Mouse (Mus musculus) ES-Bruce4 (cell line): Measurements from ENCODE around the gene U2surp. TPM values are rescaled to one million over a fixed set of nuclear protein-coding genes. Genes with fewer than 3 reads are reported as not detected.

Experiments used
- H3K27ac ChIP-seq: 2 replicates; pipeline ENCODE4 v1.5.1; 2012; ENCODE audit warnings: low read length, inconsistent platforms; ENCODE audit not compliant: insufficient read depth
- H3K27me3 ChIP-seq: 2 replicates; pipeline ENCODE4 v1.6.1; 2012; ENCODE audit warnings: mild to moderate bottlenecking, low read length, inconsistent platforms; ENCODE audit not compliant: control insufficient read depth, poor library complexity, insufficient read depth, severe bottlenecking
- H3K36me3 ChIP-seq: 2 replicates; pipeline ENCODE4 v1.6.1; 2012; ENCODE audit warnings: inconsistent platforms, mild to moderate bottlenecking, low read length, moderate library complexity; ENCODE audit not compliant: control insufficient read depth, poor library complexity, insufficient read depth, severe bottlenecking
- H3K4me1 ChIP-seq: one replicate; pipeline ENCODE4 v1.8.1; 2011; ENCODE audit warnings: low read length; ENCODE audit not compliant: control insufficient read depth, insufficient read depth
- H3K4me3 ChIP-seq: 2 replicates; pipeline ENCODE4 v1.5.1; 2011; ENCODE audit warnings: low read depth, mild to moderate bottlenecking, low read length
- H3K9ac ChIP-seq: 2 replicates; pipeline ENCODE4 v1.6.1; 2012; ENCODE audit warnings: low read depth, mild to moderate bottlenecking, inconsistent platforms; ENCODE audit not compliant: poor library complexity, severe bottlenecking
- H3K9me3 ChIP-seq: replicated peaks from 2 replicates; pipeline ENCODE4 v1.6.1; 2012; ENCODE audit warnings: mild to moderate bottlenecking, low read length, inconsistent platforms; ENCODE audit not compliant: control insufficient read depth, poor library complexity, insufficient read depth, severe bottlenecking
- CTCF ChIP-seq: IDR thresholded peaks from one replicate; pipeline ENCODE4 v1.8.1; 2011; ENCODE audit warnings: low read depth, low read length
- EP300 ChIP-seq: IDR thresholded peaks from 2 replicates; pipeline ENCODE4 v1.6.1; 2011; ENCODE audit warnings: low read depth, low read length; ENCODE audit not compliant: insufficient read depth
- POLR2A ChIP-seq: IDR thresholded peaks from one replicate; pipeline ENCODE4 v1.8.1; 2011; ENCODE audit warnings: low read length; ENCODE audit not compliant: insufficient read depth
- polyA plus RNA-seq: library from polyadenylated mRNA; stranded (reverse); fragments of >200 nt; gene quantifications from 2 replicates; pipeline ENCODE4 v1.2.4, GENCODE M21; 2011; ENCODE audit warnings: low read depth; ENCODE audit not compliant: missing spikeins, insufficient read depth, insufficient read length

The U2surp gene
- polyA plus RNA-seq, 1 experiment, result 190 TPM

DNA sequence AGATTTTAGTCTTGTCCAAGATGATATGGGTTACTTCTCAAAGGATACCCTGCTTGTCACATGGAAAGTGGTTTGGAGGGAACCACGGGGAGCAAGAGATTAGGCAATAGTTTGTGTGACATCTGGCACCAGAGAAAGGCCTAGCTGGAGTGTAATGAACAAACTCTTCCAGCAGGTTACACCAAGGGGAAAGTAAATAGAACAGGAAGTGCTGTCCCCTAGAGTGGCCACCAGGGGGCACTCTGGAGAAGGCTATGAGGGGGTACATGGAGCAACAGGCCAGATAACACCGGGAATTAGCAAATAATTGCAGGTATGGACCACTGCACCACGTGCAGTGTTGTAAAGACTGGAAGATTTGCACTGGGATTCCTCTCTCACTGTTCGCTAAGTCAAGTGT lies 28.7 kb upstream of the U2surp start:
- TF ChIP-seq CTCF (peak; percentile 74), EP300 (no peak)
- Histone ChIP-seq H3K4me3 (no peak overlapping the region), H3K4me1 (no peaks in the 10 kb centered on the region), H3K9me3 (no peaks in the 10 kb centered on the region), H3K36me3 (no peaks in the 10 kb centered on the region), H3K27ac (no peak overlapping the region), H3K27me3 (no peaks in the 10 kb centered on the region), H3K9ac (no peak overlapping the region)

GRCm38 (mm10) chr9:95539176-95539800 lies 27.5 kb upstream of the U2surp start:
- Histone ChIP-seq H3K4me1 (no peaks in the 10 kb centered on the region), H3K4me3 (no peak overlapping the region), H3K9ac (no peak overlapping the region), H3K27me3 (no peaks in the 10 kb centered on the region), H3K36me3 (no peaks in the 10 kb centered on the region), H3K9me3 (no peaks in the 10 kb centered on the region), H3K27ac (no peak overlapping the region)
- TF ChIP-seq POLR2A (no peak), EP300 (no peak), CTCF (no peak)

- Histone ChIP-seq H3K27ac (no peak overlapping the region), H3K4me1 (no peaks in the 10 kb centered on the region), H3K27me3 (no peaks in the 10 kb centered on the region; the same call in 1 of the 2 replicates), H3K4me3 (no peak overlapping the region), H3K36me3 (no peaks in the 10 kb centered on the region), H3K9me3 (no peaks in the 10 kb centered on the region), H3K9ac (no peak overlapping the region)
- TF ChIP-seq CTCF, result no peak
- no peak for TF ChIP-seq POLR2A
- no peak for TF ChIP-seq EP300
These were observed 22.0 kb upstream of the U2surp start for GRCm38 (mm10) chr9:95533817-95534216.

DNA sequence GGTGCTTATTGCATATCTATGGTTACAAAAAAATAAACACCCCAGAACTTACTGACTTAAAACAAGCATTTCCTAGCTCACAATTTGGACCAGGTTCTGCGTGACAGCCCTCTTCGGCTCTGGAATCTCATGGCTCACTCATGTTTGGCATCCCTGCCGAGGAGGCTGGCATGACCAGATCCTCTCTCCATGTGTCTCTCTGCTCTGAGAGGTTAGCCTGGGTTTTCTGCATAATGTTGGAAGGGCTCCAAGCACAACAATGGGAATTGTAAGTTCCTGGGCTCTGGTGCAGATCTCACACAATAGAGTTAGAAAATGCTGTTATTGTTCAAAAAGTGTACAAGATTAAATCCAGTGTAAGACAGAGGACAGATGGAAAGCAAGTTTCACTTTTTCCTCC lies 19.3 kb upstream of the U2surp start:
- H3K36me3 ChIP-seq, result no peaks in the 10 kb centered on the region
- H3K9ac ChIP-seq, result no peak overlapping the region
- no peaks in the 10 kb centered on the region for H3K9me3 ChIP-seq
- H3K4me1 ChIP-seq, result no peaks in the 10 kb centered on the region
- H3K27me3 ChIP-seq, result no peaks in the 10 kb centered on the region; the same call in 1 of the 2 replicates
- no peak for TF ChIP-seq POLR2A
- no peak for TF ChIP-seq EP300
- no peak for TF ChIP-seq CTCF
- no peak overlapping the region for H3K27ac ChIP-seq
- H3K4me3 ChIP-seq, result no peak overlapping the region

- TF ChIP-seq POLR2A (no peak), CTCF (no peak), EP300 (no peak)
- H3K36me3 ChIP-seq, result no peaks in the 10 kb centered on the region
- H3K27ac ChIP-seq, result no peak overlapping the region
- H3K4me3 ChIP-seq, result no peak overlapping the region
- H3K9ac ChIP-seq, result no peak overlapping the region
- no peaks in the 10 kb centered on the region for H3K9me3 ChIP-seq
- H3K4me1 ChIP-seq, result no peaks in the 10 kb centered on the region
- no peaks in the 10 kb centered on the region; the same call in 1 of the 2 replicates for H3K27me3 ChIP-seq
These were observed 15.9 kb upstream of the U2surp start for GRCm38 (mm10) chr9:95527676-95528075.

- H3K9ac ChIP-seq, result no peak overlapping the region
These were observed 14.2 kb upstream of the U2surp start for GRCm38 (mm10) chr9:95525961-95526360.

More at GRCm38 (mm10) chr9:95525961-95526360, 14.2 kb upstream of the U2surp start:
- no peak overlapping the region for H3K27ac ChIP-seq
- no peak overlapping the region for H3K4me3 ChIP-seq
- H3K4me1 ChIP-seq, result peaks cover 3% of the 10 kb centered on the region
- no peaks in the 10 kb centered on the region for H3K27me3 ChIP-seq
- H3K36me3 ChIP-seq, result no peaks in the 10 kb centered on the region
- H3K9me3 ChIP-seq, result no peaks in the 10 kb centered on the region
- TF ChIP-seq CTCF (peak; percentile 68), EP300 (no peak)
